Mouse (Mus musculus): ENCODE data around the gene Dock3. TPM values are rescaled to one million over a fixed set of nuclear protein-coding genes. Genes with fewer than 3 reads are reported as not detected.

The Dock3 gene
- polyA plus RNA-seq, 1 experiment = 0.09 TPM

DNA sequence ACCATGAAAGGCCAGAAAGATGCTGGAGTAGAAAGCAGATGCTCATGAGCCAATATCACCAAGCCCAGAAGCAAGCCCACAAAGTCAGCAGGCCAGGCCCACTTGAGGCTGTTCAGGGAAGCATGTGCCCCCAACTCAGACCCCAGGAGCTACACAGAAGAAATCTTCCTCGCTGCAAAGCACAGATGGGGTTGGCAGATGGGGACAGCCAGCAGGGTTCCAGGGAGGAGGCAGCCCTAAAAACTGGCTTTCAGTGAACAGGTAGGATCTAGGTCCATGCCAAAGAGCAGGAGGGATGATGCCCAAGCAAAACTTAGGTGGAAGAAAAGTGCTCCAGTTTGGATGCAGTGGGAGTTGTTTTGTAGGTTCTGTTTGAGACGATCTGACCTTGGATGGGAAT lies 28.7 kb upstream of the Dock3 start:
- Histone ChIP-seq H3K27me3 (replicated peaks) (no peaks in the 10 kb centered on the region), H3K4me3 (replicated peaks) (no peak overlapping the region), H3K9me3 (no peaks in the 10 kb centered on the region), H3K36me3 (replicated peaks; ENCODE audit: low read length) (peaks cover 97% of the 10 kb centered on the region), H3K4me1 (peaks cover 55% of the 10 kb centered on the region)
- TF ChIP-seq GATA1 (IDR thresholded peaks at IDR 0.05; ENCODE audit: borderline replicate concordance, low read length) (no peak), FLI1 (IDR thresholded peaks at IDR 0.05; ENCODE audit: low read length) (no peak)

DNA sequence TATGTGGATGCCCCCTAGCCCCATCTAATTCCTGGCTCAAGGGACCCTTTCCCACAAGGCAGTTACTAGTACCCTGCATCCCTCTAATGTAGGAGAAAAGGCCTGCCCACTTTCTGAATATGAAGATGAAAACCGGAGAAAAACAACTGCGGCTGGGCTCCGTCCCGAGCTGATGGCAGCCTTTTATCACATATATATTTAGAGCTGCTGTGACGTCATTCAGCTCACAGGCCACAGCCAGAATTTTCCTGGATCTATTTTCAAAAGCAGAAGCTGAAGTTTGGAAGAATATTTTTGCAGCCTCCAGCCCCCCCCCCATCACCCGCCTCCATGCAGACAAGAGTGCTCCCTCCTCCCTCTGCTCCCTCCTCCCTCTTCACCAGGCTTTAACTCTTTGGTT lies 27.9 kb upstream of the Dock3 start:
- TF ChIP-seq GATA1 (IDR thresholded peaks at IDR 0.05; ENCODE audit: borderline replicate concordance, low read length) = no peak
- TF ChIP-seq FLI1 (IDR thresholded peaks at IDR 0.05; ENCODE audit: low read length) = no peak
- peaks cover 46% of the 10 kb centered on the region for H3K4me1 ChIP-seq
- H3K36me3 ChIP-seq (replicated peaks; ENCODE audit: low read length) = peaks cover 99% of the 10 kb centered on the region
- no peaks in the 10 kb centered on the region for H3K27me3 ChIP-seq (replicated peaks)
- no peak overlapping the region for H3K4me3 ChIP-seq (replicated peaks)
- H3K9me3 ChIP-seq = no peaks in the 10 kb centered on the region

- Histone ChIP-seq H3K4me1 (peaks cover 40% of the 10 kb centered on the region), H3K4me3 (replicated peaks) (no peak overlapping the region), H3K36me3 (replicated peaks; ENCODE audit: low read length) (peaks cover 81% of the 10 kb centered on the region), H3K9me3 (no peaks in the 10 kb centered on the region), H3K27me3 (replicated peaks) (peaks cover 4% of the 10 kb centered on the region)
- TF ChIP-seq FLI1 (IDR thresholded peaks at IDR 0.05; ENCODE audit: low read length) = no peak
Measured at GRCm38 (mm10) chr9:107255596-107255995, 23.9 kb upstream of the Dock3 start.

- no peaks in the 10 kb centered on the region for H3K9me3 ChIP-seq
- peaks cover 4% of the 10 kb centered on the region for H3K27me3 ChIP-seq (replicated peaks)
- H3K4me3 ChIP-seq (replicated peaks) = no peak overlapping the region
- H3K36me3 ChIP-seq (replicated peaks; ENCODE audit: low read length) = peaks cover 74% of the 10 kb centered on the region
- H3K4me1 ChIP-seq = peaks cover 36% of the 10 kb centered on the region
- TF ChIP-seq GATA1 (IDR thresholded peaks at IDR 0.05; ENCODE audit: borderline replicate concordance, low read length) (no peak), FLI1 (IDR thresholded peaks at IDR 0.05; ENCODE audit: low read length) (no peak)
Measured at GRCm38 (mm10) chr9:107254925-107255324, 23.2 kb upstream of the Dock3 start.

DNA sequence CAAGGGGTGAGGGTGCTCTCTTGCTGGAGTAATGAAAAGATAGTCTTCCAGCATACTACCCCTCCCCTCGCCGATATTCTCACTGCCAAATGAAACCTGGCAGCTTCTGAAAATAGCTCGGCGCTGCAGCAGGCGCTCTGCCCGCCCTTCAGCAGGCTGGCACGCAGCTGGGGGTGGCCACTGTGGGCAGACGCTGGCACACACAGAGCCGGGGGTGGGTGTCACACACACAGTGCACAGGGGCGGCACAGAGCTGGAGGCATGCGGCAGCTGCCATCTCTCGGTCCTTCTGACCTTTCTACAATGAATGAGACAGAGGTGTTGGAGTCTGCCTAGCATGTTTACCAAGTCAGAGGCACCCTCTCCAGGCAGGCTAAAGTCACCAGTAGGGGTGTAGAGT lies 22.8 kb upstream of the Dock3 start:
- peaks cover 70% of the 10 kb centered on the region for H3K36me3 ChIP-seq (replicated peaks; ENCODE audit: low read length)
- TF ChIP-seq FLI1 (IDR thresholded peaks at IDR 0.05; ENCODE audit: low read length) (no peak), GATA1 (IDR thresholded peaks at IDR 0.05; ENCODE audit: borderline replicate concordance, low read length) (no peak)
- peaks cover 33% of the 10 kb centered on the region for H3K4me1 ChIP-seq
- no peak overlapping the region for H3K4me3 ChIP-seq (replicated peaks)
- peaks cover 4% of the 10 kb centered on the region for H3K27me3 ChIP-seq (replicated peaks)
- no peaks in the 10 kb centered on the region for H3K9me3 ChIP-seq

DNA sequence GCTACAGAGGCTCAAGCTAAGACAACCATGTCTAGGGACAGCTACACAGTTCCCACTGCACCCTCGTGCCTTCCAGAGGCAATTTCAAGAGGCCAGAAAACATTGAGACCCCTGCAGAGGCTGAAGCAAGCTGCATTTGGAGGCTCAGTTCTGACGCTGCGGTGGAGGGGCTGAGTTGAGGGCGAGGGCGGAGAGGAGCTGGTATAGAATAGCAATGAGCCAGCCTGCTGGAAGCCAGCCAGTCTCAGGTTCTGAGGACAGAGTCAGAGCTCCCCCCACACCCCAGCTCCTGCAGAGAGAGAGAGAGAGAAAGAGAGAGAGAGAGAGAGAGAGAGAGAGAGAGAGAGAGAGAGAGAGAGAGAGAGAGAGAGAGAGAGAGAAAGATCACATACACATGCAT lies 20.5 kb upstream of the Dock3 start:
- Histone ChIP-seq H3K4me3 (replicated peaks) (no peak overlapping the region), H3K36me3 (replicated peaks; ENCODE audit: low read length) (peaks cover 46% of the 10 kb centered on the region), H3K9me3 (no peaks in the 10 kb centered on the region), H3K4me1 (peaks cover 26% of the 10 kb centered on the region), H3K27me3 (replicated peaks) (peaks cover 4% of the 10 kb centered on the region)
- TF ChIP-seq GATA1 (IDR thresholded peaks at IDR 0.05; ENCODE audit: borderline replicate concordance, low read length) (no peak), FLI1 (IDR thresholded peaks at IDR 0.05; ENCODE audit: low read length) (no peak)

GRCm38 (mm10) chr9:107250416-107251337 lies 19.0 kb upstream of the Dock3 start:
- Histone ChIP-seq H3K27me3 (replicated peaks) (peaks cover 6% of the 10 kb centered on the region), H3K9me3 (no peaks in the 10 kb centered on the region), H3K4me3 (replicated peaks) (no peak overlapping the region), H3K36me3 (replicated peaks; ENCODE audit: low read length) (peaks cover 32% of the 10 kb centered on the region), H3K4me1 (peaks cover 28% of the 10 kb centered on the region)
- no peak for TF ChIP-seq FLI1 (IDR thresholded peaks at IDR 0.05; ENCODE audit: low read length)
- no peak for TF ChIP-seq GATA1 (IDR thresholded peaks at IDR 0.05; ENCODE audit: borderline replicate concordance, low read length)

GRCm38 (mm10) chr9:107249154-107249553 lies 17.4 kb upstream of the Dock3 start:
- peaks cover 8% of the 10 kb centered on the region for H3K27me3 ChIP-seq (replicated peaks)
- peaks cover 28% of the 10 kb centered on the region for H3K4me1 ChIP-seq
- H3K4me3 ChIP-seq (replicated peaks) = no peak overlapping the region
- TF ChIP-seq FLI1 (IDR thresholded peaks at IDR 0.05; ENCODE audit: low read length) = no peak
- TF ChIP-seq GATA1 (IDR thresholded peaks at IDR 0.05; ENCODE audit: borderline replicate concordance, low read length) = no peak
- peaks cover 16% of the 10 kb centered on the region for H3K36me3 ChIP-seq (replicated peaks; ENCODE audit: low read length)
- no peaks in the 10 kb centered on the region for H3K9me3 ChIP-seq

- TF ChIP-seq GATA1 (IDR thresholded peaks at IDR 0.05; ENCODE audit: borderline replicate concordance, low read length) (no peak), FLI1 (IDR thresholded peaks at IDR 0.05; ENCODE audit: low read length) (no peak)
- Histone ChIP-seq H3K4me1 (peaks cover 18% of the 10 kb centered on the region), H3K27me3 (replicated peaks) (peaks cover 28% of the 10 kb centered on the region), H3K36me3 (replicated peaks; ENCODE audit: low read length) (peaks cover 2% of the 10 kb centered on the region), H3K9me3 (no peaks in the 10 kb centered on the region), H3K4me3 (replicated peaks) (no peak overlapping the region)
Measured at GRCm38 (mm10) chr9:107246170-107246569, 14.5 kb upstream of the Dock3 start.

DNA sequence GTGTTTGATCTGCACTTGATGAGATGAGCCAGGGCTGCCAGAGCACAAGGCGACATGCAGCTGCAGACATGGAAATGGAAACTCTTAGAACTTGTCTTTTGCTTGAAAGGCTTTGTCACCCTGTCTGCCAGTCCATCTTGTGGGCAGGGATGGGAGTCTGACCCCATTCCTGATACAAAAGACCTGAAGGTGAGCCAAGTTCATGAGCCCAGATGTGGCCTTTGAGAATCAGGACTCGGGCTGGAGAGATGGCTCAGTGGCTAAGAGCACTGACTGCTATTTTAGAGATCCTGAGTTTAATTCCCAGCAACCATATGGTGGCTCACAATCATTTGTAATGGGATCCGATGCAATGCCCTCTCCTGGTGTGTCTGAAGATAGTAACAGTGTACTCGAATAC lies 13.6 kb upstream of the Dock3 start:
- Histone ChIP-seq H3K4me1 (peaks cover 13% of the 10 kb centered on the region), H3K36me3 (replicated peaks; ENCODE audit: low read length) (no peaks in the 10 kb centered on the region), H3K27me3 (replicated peaks) (peaks cover 27% of the 10 kb centered on the region), H3K4me3 (replicated peaks) (no peak overlapping the region), H3K9me3 (no peaks in the 10 kb centered on the region)
- TF ChIP-seq FLI1 (IDR thresholded peaks at IDR 0.05; ENCODE audit: low read length) = no peak
- no peak for TF ChIP-seq GATA1 (IDR thresholded peaks at IDR 0.05; ENCODE audit: borderline replicate concordance, low read length)

Data from megakaryocyte, embryonic 14.5 days (primary cell).